Mouse (Mus musculus): ENCODE measurements around the gene Gm20538. TPM values are rescaled to one million over a fixed set of nuclear protein-coding genes. Genes with fewer than 3 reads are reported as not detected.

Gene Gm20538
- polyA plus RNA-seq (2021; fragmentation: Nextera tagmentation): not detected in 2 replicates
- long read RNA-seq, experiment 1, partial matches to known transcripts: 0 of 1 reads
- long read RNA-seq, experiment 1, other reads (novel, unspliced or antisense): 1 of 1 reads
- long read RNA-seq, experiment 2: 0 reads

GRCm38 (mm10) chr19:44552731-44553130, at the start of gene Gm20538:
Gene Gm20538, minus strand, starts transcription at chr19:44552831.

GRCm38 (mm10) chr19:44562652-44563206, 10.1 kb upstream of the Gm20538 start, which contains the start of gene Hif1an:
Gene Hif1an, plus strand, starts transcription at chr19:44562850.

GRCm38 (mm10) chr19:44554861-44555590, 2.4 kb upstream of the Gm20538 start, which contains the start of gene Ndufb8:
Gene Ndufb8, minus strand, starts transcription at chr19:44555440.

GRCm38 (mm10) chr19:44545321-44546041, 7.2 kb downstream of the Gm20538 start, which contains the start of gene Sec31b:
Gene Sec31b, minus strand, starts transcription at chr19:44545864.

Other genes starting within 250 kb of the Gm20538 start
- gene Scd4, start 219.7 kb downstream of the Gm20538 start, polyA plus RNA-seq (2021; fragmentation: Nextera tagmentation): 0.13 and 0.24 TPM in 2 replicates
- gene Scd1, start 145.0 kb downstream of the Gm20538 start, polyA plus RNA-seq (2021; fragmentation: Nextera tagmentation): 19.2 and 22.1 TPM in 2 replicates
- gene Wnt8b, start 59.4 kb downstream of the Gm20538 start, polyA plus RNA-seq (2021; fragmentation: Nextera tagmentation): 0.11 TPM in 2 replicates
- gene Sec31b, start 7.0 kb downstream of the Gm20538 start, polyA plus RNA-seq (2021; fragmentation: Nextera tagmentation): 0.04 TPM in 1 of 2 replicates, not detected in the other
- gene Ndufb8, start 2.6 kb upstream of the Gm20538 start, polyA plus RNA-seq (2021; fragmentation: Nextera tagmentation): 1,093 and 1,257 TPM in 2 replicates
- gene Hif1an, start 10.0 kb upstream of the Gm20538 start, polyA plus RNA-seq (2021; fragmentation: Nextera tagmentation): 3.7 and 5.0 TPM in 2 replicates
- gene Pax2, start 203.2 kb upstream of the Gm20538 start, polyA plus RNA-seq (2021; fragmentation: Nextera tagmentation): 0.06 and 0.16 TPM in 2 replicates

All from left cerebral cortex, adult 6 months (tissue).